Mouse (Mus musculus): ENCODE measurements at regions not wholly inside any gene's neighbourhood (a gene's known extent, or its start where the extent isn't known, plus 50 kb on each side); places are given as distances from the start of the nearest gene placed in this dataset.

- no peak for TF ChIP-seq CTCF (IDR thresholded peaks at IDR 0.05; ENCODE audit: insufficient read depth, low read depth, low read length)
- TF ChIP-seq POLR2A (IDR thresholded peaks at IDR 0.05; ENCODE audit: insufficient read depth, low read depth, low read length): no peak
Measured at GRCm38 (mm10) chr8:10879883-10880282, 128.4 kb downstream of the Irs2 start.
